Mouse (Mus musculus): ENCODE measurements around the gene Mcm9.

Gene Mcm9

DNA sequence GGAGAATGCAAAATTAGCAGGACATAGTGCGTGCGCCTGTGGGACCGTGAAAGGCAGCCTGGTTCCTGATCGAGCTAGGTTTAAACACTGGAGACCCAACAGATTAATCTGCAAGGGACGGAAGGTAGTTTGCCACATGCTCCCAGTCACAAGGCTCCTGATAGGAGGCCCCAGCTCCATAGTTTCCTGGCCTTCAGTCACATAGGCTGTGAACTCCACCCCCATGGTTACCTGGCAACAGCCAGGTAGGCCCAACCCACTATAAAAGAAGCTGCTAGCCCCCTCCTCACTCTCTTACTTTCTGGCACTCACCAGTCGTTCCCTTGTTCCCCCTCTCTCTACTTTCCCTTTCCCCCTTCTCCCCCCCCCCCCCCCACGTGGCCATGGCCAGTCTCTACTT is 50.1 kb downstream of the Mcm9 start:
- DNase-seq (ENCODE audit: inconsistent ontology term): no peak

DNA sequence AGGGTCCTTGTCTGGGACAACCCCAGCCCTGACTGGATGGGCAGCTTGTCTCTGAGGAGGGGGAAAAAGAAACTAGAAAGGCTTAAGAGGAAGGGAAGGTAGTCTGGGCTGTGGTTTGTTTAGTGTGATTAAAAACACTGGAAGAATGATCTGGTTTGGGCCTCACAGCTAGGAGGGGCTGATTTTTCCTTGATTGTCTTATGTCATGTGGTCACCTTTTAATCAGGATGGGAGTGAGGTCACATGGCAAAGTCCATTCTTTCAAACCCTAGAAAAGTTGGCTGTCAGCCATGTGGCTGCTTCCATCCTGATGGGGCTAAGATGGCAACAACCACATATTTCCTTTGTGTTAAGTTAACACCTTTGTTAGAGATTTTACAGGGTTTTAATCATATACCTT is 61.7 kb downstream of the Mcm9 start:
- no peak for DNase-seq (ENCODE audit: inconsistent ontology term)

DNA sequence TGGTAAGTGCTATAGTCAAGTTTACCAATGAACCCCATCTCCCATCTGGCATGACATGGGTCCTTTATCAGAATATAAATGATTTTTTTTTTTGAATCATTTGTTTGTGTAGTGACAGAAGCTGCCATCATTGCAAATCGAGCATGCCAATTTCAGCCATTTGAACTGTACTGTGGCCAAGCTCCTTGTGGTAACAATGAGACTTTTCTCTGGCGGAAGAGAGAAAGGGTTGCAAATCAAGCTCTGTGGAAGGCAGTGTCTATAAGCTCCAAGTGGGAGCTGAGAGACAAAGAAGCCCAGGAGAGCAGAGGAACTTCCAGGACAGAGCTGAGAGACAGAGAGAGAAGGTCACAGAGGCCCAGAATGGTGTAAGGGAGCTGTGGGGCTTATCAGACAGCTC is 64.7 kb downstream of the Mcm9 start:
- DNase-seq (ENCODE audit: inconsistent ontology term): no peak

DNA sequence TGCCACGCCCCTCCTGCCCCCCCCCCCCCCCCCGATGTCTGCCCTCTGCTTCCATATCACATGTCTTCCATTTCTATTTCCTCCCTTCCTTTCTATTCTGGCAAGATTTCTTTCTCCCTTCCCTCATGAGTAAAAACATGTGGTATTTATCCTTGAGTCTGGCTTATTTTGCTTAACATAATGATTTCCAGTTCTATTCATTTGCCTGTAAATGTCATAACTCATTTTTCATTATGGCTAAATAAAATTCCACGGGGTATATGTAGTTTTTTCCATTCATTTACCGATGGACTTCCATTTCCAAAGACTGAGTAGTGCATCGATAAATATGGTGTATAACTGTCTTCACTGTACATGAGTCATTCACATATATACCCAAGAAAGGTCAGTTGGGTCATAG is 68.2 kb downstream of the Mcm9 start:
- no peak for DNase-seq (ENCODE audit: inconsistent ontology term)

DNA sequence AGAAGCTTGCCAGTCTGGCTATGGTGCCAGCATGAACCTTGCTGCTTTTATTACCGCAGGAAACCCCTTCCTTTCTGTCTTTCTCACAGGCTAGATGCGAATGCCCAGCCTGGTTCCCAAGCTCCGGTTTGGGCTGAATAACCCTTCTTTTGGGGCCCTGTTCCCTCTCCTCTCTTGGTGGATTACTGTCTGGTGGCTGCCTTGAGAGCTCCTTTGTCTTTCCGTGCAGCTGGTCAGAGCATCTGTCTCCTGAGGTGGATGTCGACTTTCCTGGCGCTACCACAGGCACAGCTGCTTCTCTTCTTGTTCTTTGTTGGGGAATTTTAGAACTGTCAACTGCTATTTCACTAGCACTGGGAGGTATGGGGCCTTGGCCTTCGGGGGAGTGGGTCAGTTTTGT is 92.6 kb downstream of the Mcm9 start:
- no peak for DNase-seq (ENCODE audit: inconsistent ontology term)

DNA sequence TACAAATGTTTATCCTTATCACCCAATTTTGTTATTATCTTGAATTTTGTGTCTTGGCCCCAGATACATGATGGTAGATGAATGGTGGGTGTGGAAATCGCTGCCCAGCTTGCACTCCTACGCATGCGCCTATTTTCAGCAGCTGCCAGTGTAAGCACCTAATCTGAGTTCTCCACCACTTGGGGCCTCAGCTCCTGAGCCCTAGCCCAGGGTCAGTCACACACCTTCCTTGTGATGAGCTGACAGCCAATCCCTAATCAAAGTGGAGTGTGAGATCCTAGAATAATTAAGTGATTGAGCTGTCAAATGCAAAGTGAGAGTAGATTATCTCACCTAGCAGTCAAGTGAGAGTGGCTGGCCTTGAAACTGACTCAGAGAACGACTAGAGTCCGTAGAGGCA is 97.9 kb downstream of the Mcm9 start:
- DNase-seq (ENCODE audit: inconsistent ontology term): no peak

DNA sequence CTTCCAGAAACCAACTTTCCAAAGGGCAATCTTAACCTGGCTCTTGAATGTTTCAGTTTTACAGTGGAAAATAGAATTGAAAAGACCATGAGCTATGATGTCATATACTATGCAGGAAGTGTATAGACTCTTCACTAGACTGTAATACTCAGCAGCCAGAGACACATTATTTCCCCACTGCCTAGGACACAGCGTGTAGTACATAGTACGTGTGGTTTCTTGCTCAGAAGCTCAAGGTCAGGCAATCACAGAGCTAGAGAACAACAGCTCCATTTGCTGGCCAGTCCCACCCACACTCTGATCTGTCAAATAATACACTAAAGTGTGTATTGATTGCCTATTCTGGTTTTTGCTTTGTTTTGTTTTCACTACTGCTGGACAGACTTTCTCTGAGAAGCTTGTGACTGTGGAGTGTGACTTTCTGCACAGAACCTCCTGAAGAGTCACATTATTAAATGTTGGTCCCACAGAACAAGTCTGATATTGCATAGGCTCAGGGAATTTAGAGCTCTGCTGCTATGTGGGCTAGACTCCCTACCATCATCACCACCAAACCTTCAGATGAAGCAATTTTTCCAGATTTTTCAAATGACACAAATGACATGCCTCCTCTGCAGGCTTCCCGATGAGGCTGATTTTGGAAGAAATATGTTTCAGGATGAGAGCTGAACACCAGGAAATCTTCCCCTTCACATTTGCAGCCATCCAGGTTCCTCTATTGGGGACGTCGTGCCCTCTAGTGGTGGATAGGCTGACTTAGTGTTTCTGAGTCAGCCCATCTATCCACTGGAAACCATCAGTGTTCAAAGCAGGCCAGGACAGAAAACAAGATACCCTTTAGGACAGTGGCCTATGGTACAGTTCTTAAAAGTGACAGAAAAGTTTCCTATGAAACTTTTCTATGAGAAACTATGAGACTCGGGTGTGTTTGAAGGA is 102.1 kb downstream of the Mcm9 start:
- peak; percentile 34 for DNase-seq (ENCODE audit: inconsistent ontology term)

DNA sequence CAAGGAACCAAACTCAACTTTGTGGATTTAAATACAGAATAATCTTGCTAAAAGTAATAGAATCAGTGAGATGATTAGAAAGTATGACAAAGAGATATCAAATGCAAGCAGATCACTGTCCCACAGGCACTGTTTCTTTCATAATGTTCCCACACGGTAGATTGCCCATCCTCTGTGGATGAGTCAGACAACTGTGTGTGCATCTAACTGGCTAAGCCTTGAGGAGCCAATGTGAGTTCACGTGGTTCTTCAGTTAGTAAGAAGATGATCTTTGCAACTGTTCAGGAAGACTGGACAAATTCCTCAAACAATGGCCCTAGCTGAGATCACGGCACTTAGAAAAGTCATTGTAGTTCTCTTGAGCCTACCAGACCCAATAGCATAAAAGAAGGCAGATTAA is 102.9 kb downstream of the Mcm9 start:
- no peak for DNase-seq (ENCODE audit: inconsistent ontology term)

DNA sequence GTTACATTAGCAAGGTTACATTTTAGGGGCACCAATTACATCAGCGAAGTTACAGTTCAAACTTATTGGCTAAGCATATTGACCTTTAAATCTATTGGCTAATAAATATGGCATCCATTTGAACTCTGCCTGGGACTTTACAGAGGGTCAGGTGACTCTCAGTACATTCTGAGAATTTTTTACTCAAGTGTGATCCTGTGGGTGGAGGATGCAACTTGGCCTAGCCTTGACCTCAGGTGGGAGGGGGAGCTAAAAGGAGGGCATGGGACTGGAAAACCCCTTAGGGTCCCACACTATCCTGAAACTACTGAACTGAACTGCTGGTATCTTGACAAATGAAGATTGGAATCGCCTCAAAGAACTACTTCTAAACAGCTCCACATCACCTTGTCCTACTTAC is 103.9 kb downstream of the Mcm9 start:
- DNase-seq (ENCODE audit: inconsistent ontology term): no peak

DNA sequence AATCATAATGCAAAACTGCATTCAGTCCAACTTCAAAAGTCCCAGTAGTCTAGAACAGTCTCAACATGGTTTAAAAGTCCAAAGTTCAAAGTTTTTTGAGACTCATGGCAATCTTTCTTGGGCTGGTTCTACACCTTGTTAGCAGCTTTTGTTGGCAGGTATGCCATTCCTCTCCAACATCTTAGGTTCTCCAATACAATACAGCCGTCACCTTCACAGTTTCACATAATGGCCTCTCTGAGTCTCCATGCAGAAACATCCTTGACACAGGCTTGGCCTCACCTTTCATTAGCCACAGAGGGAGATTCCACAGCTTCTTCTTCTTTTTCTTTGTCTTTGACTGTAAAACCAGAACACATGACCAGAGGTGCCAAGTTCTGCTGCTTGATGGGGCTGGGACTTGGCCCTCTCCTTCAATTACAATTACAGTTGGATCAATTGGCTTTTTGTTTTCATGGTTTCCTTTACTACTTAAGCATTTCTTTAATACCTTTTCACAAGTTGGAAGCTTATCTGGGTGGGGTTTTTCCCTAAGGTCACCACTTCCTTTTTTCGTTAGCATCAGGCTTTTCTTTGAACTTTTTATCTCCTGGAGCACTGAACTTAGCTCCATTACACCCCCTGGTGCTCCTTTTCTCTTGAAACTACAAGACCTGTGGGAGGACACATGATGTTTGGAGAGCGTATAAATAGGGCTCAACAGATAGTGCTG is 104.8 kb downstream of the Mcm9 start:
- DNase-seq (ENCODE audit: inconsistent ontology term): no peak

DNA sequence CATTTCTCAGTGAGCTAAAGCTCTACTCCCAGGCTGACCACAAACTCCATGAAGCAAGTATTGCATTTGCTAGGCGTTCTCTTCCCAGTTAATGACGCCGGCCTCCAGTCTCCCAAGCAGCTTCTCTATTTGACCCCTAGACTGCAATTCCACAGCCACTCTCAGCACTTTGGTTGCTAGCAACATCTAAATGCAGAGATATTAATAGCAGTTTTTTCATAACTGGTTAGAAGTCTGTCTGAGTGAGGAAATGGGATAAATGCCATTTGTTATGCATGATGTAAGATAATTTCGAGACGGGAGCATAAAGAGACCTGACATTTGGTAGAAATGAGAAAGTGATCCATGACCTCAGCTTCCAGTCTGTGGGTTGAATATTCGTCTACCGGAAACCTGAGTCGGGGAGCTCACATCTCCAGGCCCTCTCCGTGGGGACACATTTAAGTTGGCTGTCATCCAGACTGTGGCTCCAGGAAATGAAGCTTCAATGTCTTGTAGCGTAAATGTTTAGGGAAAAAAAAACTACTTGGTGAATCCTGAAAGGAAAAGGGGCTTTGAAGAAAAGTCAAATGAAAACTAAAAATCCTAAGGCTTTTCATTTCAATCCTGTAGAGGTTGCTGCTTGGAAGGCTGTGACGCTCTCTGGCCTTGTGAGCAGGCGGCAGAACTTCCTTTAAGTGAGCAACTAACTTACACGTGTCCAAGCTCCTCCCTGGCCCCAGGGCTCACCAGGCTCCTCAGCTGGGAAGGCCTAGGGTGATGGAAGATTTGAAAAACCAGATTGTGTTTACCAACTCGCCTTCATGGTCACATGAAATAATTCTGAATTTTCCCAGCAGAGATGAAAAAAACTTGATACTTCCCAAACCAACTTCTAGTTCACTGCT is 110.9 kb downstream of the Mcm9 start:
- peak; percentile 12 for DNase-seq (ENCODE audit: inconsistent ontology term)

DNA sequence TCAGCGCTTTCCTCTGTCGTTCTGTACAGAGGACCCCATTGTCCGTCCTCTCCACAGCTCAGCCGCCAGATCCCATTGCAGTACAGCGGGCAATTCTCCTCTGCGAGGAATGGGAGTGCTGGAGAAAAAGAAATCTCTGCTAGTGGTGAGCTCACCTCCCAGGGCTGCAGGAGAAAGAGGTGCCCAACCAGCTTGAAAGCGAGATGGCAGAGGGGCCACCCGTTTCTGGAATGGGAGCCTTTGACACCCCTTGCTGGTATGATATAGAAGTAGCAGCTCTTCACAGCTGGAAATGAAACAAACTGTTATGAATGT is 111.7 kb downstream of the Mcm9 start:
- DNase-seq (ENCODE audit: inconsistent ontology term): peak; percentile 40

DNA sequence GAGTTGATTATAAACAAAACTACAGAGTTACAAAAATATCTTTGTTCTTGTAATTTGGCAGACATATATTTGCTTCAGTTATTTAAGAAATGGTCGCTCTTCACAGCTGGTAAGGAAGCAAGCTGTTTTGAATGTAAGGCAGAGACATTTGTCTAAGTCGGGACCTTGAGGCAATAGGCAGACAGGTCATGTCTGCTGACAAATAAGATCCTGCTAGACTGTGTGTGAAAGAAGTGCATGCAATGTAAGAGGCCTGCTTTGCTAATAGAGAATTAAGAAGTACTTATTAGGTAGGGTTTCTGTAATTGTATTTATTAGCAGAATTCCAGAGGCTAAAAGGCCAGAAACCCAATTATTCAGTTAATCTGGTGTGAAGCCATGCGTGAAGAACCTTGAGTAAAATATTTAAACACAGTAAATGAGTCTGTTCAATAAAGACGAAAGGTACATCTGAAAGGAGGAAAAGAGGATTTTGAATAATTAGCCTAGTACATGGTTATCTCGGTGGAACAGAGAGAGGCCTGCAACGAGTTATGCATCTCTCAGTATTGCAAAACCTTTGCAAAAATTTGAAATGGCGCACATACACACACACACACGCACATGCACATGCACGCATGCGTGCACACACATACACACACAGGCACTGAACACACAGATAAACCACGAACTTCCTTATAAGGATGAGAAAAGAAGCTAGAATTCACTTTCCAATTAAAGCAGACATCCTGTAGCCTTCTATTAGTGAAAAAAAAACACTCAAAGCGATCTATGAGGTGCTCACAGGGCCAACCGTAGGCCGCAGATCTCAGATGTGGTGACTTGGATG is 112.3 kb downstream of the Mcm9 start:
- DNase-seq (ENCODE audit: inconsistent ontology term): no peak

DNA sequence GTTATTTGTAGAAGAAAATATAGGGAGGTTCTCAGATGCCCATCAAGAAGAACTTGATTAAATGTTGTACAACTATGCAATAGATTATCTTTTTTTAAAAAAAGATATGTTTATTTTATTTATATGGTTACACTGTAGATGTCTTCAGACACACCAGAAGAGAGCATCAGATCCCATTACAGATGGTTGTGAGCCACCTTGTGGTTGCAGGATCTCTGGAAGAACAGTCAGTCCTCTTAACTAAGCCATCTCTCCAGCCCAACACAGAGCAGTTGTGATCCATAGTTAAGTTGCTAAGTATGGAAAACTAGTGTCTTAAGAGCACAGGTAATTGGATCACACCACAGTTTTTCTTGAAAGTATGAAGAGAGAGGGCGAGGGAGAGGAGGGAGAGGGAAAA is 117.7 kb downstream of the Mcm9 start:
- DNase-seq (ENCODE audit: inconsistent ontology term): no peak

DNA sequence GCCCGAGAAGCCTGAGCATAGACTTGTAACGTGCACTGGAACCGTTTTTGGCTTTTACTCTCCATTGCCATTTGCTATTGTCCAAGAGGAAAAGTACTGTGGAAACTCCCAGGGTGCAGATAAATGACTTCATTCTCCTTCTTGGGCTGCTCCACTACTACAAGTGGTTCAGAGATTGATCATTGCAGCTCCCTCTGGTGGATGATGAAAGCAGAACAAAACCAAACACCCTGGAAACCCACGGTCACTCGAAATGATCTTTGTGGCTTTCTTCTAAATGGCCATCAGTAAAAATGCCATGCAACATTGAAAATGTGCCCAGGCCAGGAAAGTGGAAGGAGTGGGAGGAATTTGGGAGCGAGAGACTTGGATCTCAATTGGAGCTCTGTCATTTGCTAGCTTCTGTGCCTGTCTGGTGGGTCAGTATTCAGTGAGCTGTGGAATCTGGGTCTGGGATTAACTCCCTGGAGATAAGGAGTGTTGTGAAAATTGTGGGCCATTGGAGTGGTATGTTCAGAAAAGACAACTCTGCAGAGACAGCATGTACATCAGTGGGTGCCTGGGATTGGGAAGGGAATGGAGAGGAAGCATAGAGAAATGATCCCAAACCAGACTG is 121.0 kb downstream of the Mcm9 start:
- DNase-seq (ENCODE audit: inconsistent ontology term): peak; percentile 79

DNA sequence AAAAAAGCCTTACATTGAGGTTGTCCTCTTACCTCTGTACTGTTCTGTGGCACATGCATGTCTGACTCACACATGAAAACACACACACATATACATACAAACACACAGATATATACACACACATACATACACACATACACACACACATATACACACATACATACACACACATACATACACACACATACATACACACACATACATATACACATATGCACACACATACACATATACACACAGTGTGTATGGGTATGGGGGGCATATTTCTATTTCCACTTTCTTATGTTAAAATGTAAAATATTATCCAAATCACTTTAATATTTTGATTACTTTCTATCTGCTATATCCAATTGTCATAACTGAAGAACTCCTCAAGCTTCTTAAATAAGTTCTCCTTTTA is 121.6 kb downstream of the Mcm9 start:
- DNase-seq (ENCODE audit: inconsistent ontology term): no peak

DNA sequence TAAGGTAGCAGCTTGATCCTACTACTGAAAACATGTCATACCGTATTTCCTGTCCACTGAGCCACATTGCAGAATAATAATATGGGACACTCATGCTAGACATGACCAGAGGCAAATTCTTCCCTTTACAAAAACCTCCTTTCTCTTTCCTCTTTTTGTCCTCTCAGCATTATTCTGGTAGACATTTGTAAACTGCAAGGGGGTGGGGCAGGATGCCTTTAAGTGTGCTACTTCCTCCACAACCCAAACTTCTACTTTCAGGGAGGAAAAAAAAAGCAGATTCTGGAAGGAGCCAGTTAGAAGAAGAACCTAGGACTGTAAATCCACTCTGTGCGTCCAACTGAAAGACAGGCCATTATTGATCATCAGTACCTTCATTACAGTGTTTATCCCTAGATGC is 124.7 kb downstream of the Mcm9 start:
- no peak for DNase-seq (ENCODE audit: inconsistent ontology term)

DNA sequence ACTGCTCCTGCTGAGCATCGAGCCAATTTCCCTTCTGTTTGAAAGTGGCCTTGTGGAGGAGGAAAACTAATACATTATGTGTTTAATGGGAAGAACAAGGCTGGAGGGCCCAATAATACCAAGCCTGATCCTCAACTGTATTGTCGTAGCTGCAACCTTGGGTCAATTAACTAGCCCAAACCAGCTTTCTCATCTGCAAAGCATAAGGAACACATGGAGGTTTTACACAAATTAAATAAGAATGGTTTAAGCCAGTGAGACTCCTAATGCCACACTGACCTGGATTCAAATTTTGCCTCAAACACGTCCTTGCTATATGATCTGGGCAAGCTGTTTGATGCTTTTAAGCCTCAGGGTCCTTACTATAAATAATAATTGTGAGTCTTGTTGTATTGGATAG is 125.2 kb downstream of the Mcm9 start:
- DNase-seq (ENCODE audit: inconsistent ontology term): no peak

DNA sequence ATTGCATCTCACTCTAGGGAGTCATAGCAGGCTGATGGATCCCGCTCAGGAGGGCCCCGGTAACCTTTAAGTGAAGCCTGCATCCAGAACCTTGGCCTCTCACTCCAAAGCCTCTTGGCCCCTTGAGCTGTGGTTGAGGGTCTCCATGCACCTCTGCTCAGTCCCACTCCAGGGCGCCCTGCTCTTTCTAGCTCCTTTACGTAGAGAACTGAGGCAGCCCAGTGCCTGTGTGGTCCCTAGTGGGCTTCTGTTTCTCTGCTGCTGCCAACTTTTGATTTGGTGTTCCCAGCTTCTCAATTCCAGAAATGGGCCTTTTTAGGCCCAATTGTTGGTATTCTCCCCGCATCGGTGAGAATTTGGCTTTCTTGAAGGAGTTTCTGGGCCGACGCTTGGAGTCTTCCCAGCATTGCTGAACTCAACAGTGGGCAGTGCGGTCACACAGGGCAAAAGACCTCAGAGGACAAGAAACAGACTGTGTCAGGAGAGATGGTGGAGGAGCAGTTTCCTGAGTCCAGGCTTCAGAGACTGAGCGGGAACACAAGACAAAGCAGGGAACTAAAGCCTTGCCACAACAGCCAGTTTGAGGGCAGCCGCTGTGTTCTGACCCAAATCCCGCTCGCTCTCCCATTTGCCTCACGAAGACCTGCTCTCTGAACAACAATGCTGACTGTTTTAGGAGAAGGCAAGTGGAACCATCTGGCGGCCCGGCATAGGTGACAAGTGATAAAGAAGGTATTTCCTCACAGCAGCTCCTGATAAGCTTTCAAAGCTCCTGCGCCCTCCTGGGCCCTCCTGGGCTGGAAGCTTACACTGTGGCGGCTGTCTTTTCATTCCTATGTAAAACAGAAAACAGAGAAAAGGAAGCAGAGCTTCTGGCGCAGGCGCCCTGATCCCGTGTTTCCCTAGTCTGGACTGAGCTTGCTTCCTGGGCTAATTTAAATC is 127.1 kb downstream of the Mcm9 start:
- DNase-seq (ENCODE audit: inconsistent ontology term): peak; percentile 62

DNA sequence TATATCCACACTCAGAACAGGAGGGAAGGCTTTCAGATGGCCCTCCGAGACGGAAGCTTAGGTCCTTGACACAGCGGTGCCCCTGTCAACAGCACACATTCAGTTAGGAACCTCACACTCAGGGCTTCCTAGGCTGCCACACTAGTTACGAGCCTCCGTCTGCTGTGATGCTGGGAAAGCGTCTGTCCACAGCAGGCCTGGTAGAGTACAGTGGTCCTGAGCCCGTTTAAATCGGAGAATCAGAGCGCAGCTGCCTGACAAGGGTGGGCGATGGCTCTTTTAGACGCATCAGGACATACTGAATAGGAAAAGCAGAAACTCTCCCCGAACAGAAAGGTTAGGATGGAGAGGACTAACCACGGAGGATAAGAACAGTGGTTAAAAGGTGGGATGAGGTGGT is 127.8 kb downstream of the Mcm9 start:
- no peak for DNase-seq (ENCODE audit: inconsistent ontology term)

Data from Muller cell, postnatal 12 days (primary cell).